ENCODE assay signal across 7 mouse cellular contexts in the genomic region with DNA sequence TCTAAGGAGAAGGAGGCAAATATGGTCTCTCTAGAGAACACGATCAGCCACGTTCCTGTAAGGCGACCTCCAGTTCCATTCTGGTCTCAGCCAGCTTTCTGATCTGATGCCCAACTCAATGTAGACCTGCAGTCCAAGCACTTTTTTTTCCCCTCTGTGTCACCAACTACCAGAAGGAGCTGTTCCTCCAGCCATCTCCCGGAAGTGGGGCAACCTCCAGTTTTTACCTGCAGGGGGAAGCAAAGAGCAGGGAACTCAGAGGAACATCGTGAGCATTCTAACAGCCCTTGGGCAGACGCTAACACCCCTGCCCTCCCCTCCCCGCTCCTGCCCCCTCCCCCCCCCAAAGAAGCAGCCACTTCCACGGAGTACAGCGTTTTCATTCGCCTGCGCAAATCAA. TPM values are rescaled to one million over a fixed set of nuclear protein-coding genes. Genes with fewer than 3 reads are reported as not detected.
DNase-seq lines count a peak whose midpoint lies in the region; TF ChIP-seq lines count a peak whose summit lies in the region.

No protein-coding gene starts in this region.

- no peaks in the 10 kb centered on the region for H3K79me2 ChIP-seq in C2C12 (ENCODE audit: control insufficient read depth, insufficient read depth)

- peak; percentile 14 for DNase-seq in brain, embryonic 14.5 days (ENCODE audit: low read depth)
- peak; percentile 61 to 70 for DNase-seq in gastrocnemius, postnatal 36 days
- peak; percentile 26 to 68 for DNase-seq in layer of hippocampus, adult 18-20 months (ENCODE audit: low spot score in 2 of 2)
- DNase-seq in lung, postnatal 25 days (ENCODE audit: low spot score), result peak; percentile 85
- peak; percentile 69 to 82 for DNase-seq in spleen, adult 2 months (ENCODE audit: low read depth in 1 of 2, low spot score in 2 of 2)

- 0 out of 2 replicates have a peak, but pooled peaks cover 4% of the 10 kb centered on the region for H3K4me1 ChIP-seq in E14TG2a.4 (replicated peaks; ENCODE audit: low read depth, low read length)
- peaks cover 7% of the 10 kb centered on the region; the same call in 1 of the 2 replicates for H3K4me1 ChIP-seq in spleen, adult 2 months (ENCODE audit: control insufficient read depth, insufficient read depth, insufficient read length)

- H3K36me3 ChIP-seq in C2C12 (ENCODE audit: control insufficient read depth, insufficient read depth), result no peaks in the 10 kb centered on the region
- H3K36me3 ChIP-seq in E14TG2a.4 (ENCODE audit: insufficient read depth, low read length), result 0 out of 2 replicates have a peak, but pooled peaks cover 2% of the 10 kb centered on the region
- no peaks in the 10 kb centered on the region for H3K36me3 ChIP-seq in spleen, adult 2 months (ENCODE audit: control insufficient read depth, insufficient read depth, low read length)

- H3K9me3 ChIP-seq in E14TG2a.4 (ENCODE audit: low read length), result no peaks in the 10 kb centered on the region

- TF ChIP-seq CTCF in C2C12 (IDR thresholded peaks at IDR 0.05; ENCODE audit: control insufficient read depth, insufficient read depth, insufficient read length) (peak; percentile 28), E14TG2a.4 (conservative IDR thresholded peaks at IDR 0.05; ENCODE audit: low read length) (peak; percentile 66)
- peak; percentile 52; the same call in 1 of the 2 replicates for TF ChIP-seq CTCF in brain, embryonic 14.5 days (IDR thresholded peaks at IDR 0.05; ENCODE audit: borderline replicate concordance, extremely low read depth, insufficient read depth, insufficient read length)
- TF ChIP-seq CTCF in spleen, adult 2 months (IDR thresholded peaks at IDR 0.05; ENCODE audit: extremely low read depth, insufficient read depth, insufficient read length, insufficient replicate concordance), result peak; percentile 63; the same call in 1 of the 2 replicates

- H3K79me3 ChIP-seq in C2C12 (ENCODE audit: low read depth), result no peaks in the 10 kb centered on the region

- no peak for TF ChIP-seq POLR2A in brain, embryonic 14.5 days (IDR thresholded peaks at IDR 0.05; ENCODE audit: borderline replicate concordance, extremely low read depth, insufficient read depth, insufficient read length, poor library complexity, severe bottlenecking)
- no peak for TF ChIP-seq POLR2A in spleen, adult 2 months (IDR thresholded peaks at IDR 0.05; ENCODE audit: low read depth, low read length)

- H3K27ac ChIP-seq in spleen, adult 2 months (ENCODE audit: insufficient read depth, low read length), result no peak overlapping the region

- WGBS in spleen, adult 2 months, result 20% methylated on average over 11 of the region's 11 CpGs

- intact Hi-C loops in gastrocnemius, postnatal 36 days (cut with DNase I), result loop anchor here (1.0 to 5.0 kb wide), 2 partner anchors 95 to 187 kb away; no protein-coding TSS in a partner anchor

- H3ac ChIP-seq in C2C12 (ENCODE audit: control insufficient read depth, insufficient read length, low read depth), result no peak overlapping the region

- no peak overlapping the region for H3K4me3 ChIP-seq in C2C12 (ENCODE audit: insufficient read depth, poor library complexity, severe bottlenecking)
- H3K4me3 ChIP-seq in E14TG2a.4 (replicated peaks; ENCODE audit: low read length), result no peak overlapping the region
- no peak overlapping the region for H3K4me3 ChIP-seq in spleen, adult 2 months (ENCODE audit: extremely low read depth, insufficient read depth, insufficient read length)

- peaks cover 8% of the 10 kb centered on the region for H3K27me3 ChIP-seq in C2C12 (ENCODE audit: control insufficient read depth, insufficient read depth, insufficient read length)
- H3K27me3 ChIP-seq in E14TG2a.4 (ENCODE audit: insufficient read depth, low read length), result no peaks in the 10 kb centered on the region
- H3K27me3 ChIP-seq in spleen, adult 2 months (ENCODE audit: control insufficient read depth, insufficient read depth, low read length), result no peaks in the 10 kb centered on the region

TF ChIP-seq in C2C12, 6 proteins besides CTCF, POLR2A, EP300 and RAD21:
- TF ChIP-seq MYOG (IDR thresholded peaks at IDR 0.05; ENCODE audit: control insufficient read depth, extremely low read depth, insufficient read length), result no peak
- no peak for TF ChIP-seq MAX (IDR thresholded peaks at IDR 0.05)
- no peak for TF ChIP-seq FOSL1 (IDR thresholded peaks at IDR 0.05; ENCODE audit: insufficient read depth, low read length, poor library complexity, severe bottlenecking)
- TF ChIP-seq USF1 (IDR thresholded peaks at IDR 0.05; ENCODE audit: low read depth), result no peak
- TF ChIP-seq CEBPB (IDR thresholded peaks at IDR 0.05; ENCODE audit: low read depth), result no peak
- no peak for TF ChIP-seq MYOD1 (IDR thresholded peaks at IDR 0.05; ENCODE audit: control insufficient read depth, insufficient read length, low read depth)

RNA-seq across cellular contexts. Expression of gene Tsnaxip1, which starts 7.8 kb away (rescaled TPM):
- polyA plus RNA-seq in C2C12 (2012; fragmentation: generic; extraction: Trizol), result 0.09 TPM
- 0.37 and 0.54 TPM in 2 replicates for polyA plus RNA-seq in brain, embryonic 14.5 days (2012; rRNA removed)
- total RNA-seq in gastrocnemius, postnatal 36 days (2021), result not detected
- total RNA-seq in layer of hippocampus, adult 18-20 months (2021), result under 1 TPM in 1 of 2 experiments, not detected in 1; 0.25 TPM
- 0.07 and 0.14 TPM in 2 replicates for polyA plus RNA-seq in spleen, adult 2 months (2012; rRNA removed)

RNA-seq across cellular contexts. Expression of gene Ranbp10, which starts 8.2 kb away (rescaled TPM):
- 11.0 TPM for polyA plus RNA-seq in C2C12 (2012; fragmentation: generic; extraction: Trizol)
- 35.7 and 39.7 TPM in 2 replicates for polyA plus RNA-seq in brain, embryonic 14.5 days (2012; rRNA removed)
- total RNA-seq in gastrocnemius, postnatal 36 days (2021), result 10 to 100 TPM; 19.7 to 22.0 TPM
- 10 to 100 TPM; 24.7 to 25.7 TPM for total RNA-seq in layer of hippocampus, adult 18-20 months (2021)
- polyA plus RNA-seq in spleen, adult 2 months (2012; rRNA removed), result 50.0 and 59.9 TPM in 2 replicates

RNA-seq across cellular contexts. Expression of gene Cenpt, which starts 17.8 kb away (rescaled TPM):
- 35.7 TPM for polyA plus RNA-seq in C2C12 (2012; fragmentation: generic; extraction: Trizol)
- polyA plus RNA-seq in brain, embryonic 14.5 days (2012; rRNA removed), result 83.0 and 109 TPM in 2 replicates
- total RNA-seq in gastrocnemius, postnatal 36 days (2021), result 1 to 10 TPM; 1.1 to 1.2 TPM
- total RNA-seq in layer of hippocampus, adult 18-20 months (2021), result 10 to 100 TPM; 12.6 to 12.9 TPM
- 14.2 and 16.4 TPM in 2 replicates for polyA plus RNA-seq in spleen, adult 2 months (2012; rRNA removed)

RNA-seq across cellular contexts. Expression of gene Thap11, which starts 19.6 kb away (rescaled TPM):
- 48.2 TPM for polyA plus RNA-seq in C2C12 (2012; fragmentation: generic; extraction: Trizol)
- polyA plus RNA-seq in brain, embryonic 14.5 days (2012; rRNA removed), result 61.3 and 78.5 TPM in 2 replicates
- total RNA-seq in gastrocnemius, postnatal 36 days (2021), result 10 to 100 TPM; 19.0 TPM
- total RNA-seq in layer of hippocampus, adult 18-20 months (2021), result 10 to 100 TPM; 43.0 to 46.5 TPM
- 33.7 and 41.2 TPM in 2 replicates for polyA plus RNA-seq in spleen, adult 2 months (2012; rRNA removed)

RNA-seq across cellular contexts. Expression of gene Nutf2, which starts 25.1 kb away (rescaled TPM):
- 258 TPM for polyA plus RNA-seq in C2C12 (2012; fragmentation: generic; extraction: Trizol)
- 190 and 196 TPM in 2 replicates for polyA plus RNA-seq in brain, embryonic 14.5 days (2012; rRNA removed)
- total RNA-seq in gastrocnemius, postnatal 36 days (2021), result 10 to 100 TPM; 38.4 to 52.9 TPM
- total RNA-seq in layer of hippocampus, adult 18-20 months (2021), result 10 to 100 TPM; 29.0 to 41.5 TPM
- polyA plus RNA-seq in spleen, adult 2 months (2012; rRNA removed), result 13.1 and 14.5 TPM in 2 replicates

Comparison
In these comparisons a context has a peak if more than half of its experiments do, and no peak if none do; other contexts are left out.
1. DNase-seq: peak in every context shown above with its lines; median percentile 85 in lung, postnatal 25 days; 76 in spleen, adult 2 months; 66 in gastrocnemius, postnatal 36 days; 47 in layer of hippocampus, adult 18-20 months; 14 in brain, embryonic 14.5 days.